Mouse (Mus musculus): Measurements from ENCODE around the gene Dexi. TPM values are rescaled to one million over a fixed set of nuclear protein-coding genes. Genes with fewer than 3 reads are reported as not detected.

Dexi gene
- total RNA-seq, 1 experiment from 2014 or later = 3.7 TPM

DNA sequence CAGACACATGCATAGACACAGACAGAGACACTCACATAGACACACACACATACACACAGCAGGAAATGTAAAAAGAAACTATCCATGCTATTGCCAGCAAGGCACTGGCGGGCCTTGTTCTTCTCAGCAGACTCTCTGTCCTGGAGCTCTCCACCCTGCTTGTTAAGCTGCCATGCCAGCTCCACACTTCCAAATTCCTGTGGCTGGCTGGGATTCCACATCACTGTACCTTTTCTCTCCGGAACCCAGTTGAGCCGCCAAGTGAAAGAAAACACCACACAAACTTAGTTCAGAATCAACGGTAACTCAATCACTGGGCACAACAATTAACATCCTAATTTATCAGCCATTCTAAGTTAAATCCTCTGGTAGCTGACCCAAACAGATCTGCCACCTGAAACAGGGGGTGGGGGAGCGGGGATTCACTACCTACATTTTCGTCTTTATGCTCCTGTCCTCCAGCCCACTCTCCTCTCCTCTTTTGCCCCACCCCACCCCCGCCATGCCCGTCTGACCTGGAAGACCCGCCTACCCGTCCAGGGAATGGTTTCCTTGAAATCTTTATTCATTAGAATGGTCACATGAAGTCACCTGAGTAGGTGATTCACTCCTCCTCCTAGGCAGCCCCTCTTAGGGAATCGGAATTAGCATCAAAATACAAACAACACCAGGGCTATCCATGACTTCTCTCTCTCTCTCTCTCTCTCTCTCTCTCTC, 75.3 kb downstream of the Dexi start:
- ATAC-seq (replicated peaks; ENCODE audit: low read depth, poor library complexity, severe bottlenecking) = no peak

DNA sequence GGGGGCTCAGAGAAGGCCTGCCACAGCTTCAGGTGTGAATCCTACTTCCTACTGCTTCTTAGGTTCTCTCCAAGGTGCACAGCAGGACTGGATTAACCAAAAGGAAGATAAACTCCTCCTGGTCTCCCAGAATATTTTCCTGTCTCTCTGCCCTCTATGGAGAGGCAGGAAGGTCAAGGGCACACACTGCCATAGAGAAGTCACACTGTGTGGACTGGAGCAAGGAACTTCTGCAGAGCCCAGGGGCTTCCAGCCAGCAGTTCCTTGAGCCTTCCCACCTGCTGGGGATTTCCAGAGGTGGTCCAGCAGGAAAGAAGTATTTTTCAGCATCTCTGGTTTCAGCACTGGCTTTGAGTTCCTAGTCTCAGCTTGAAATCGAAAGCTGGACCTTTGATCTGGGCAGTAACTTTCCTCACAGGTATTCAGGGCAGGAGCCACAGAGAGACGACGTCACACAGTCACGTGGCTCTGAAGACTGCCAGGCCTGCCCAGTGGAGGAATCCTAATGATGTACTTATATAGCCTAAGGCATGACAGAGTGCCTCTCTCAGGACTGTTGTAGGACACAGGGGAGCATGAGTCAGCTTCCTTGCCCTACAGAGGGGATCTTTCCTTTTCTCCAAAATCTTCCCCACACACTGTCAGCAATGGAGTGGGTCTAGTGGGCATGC, 77.7 kb downstream of the Dexi start:
- no peak for ATAC-seq (replicated peaks; ENCODE audit: low read depth, poor library complexity, severe bottlenecking)

DNA sequence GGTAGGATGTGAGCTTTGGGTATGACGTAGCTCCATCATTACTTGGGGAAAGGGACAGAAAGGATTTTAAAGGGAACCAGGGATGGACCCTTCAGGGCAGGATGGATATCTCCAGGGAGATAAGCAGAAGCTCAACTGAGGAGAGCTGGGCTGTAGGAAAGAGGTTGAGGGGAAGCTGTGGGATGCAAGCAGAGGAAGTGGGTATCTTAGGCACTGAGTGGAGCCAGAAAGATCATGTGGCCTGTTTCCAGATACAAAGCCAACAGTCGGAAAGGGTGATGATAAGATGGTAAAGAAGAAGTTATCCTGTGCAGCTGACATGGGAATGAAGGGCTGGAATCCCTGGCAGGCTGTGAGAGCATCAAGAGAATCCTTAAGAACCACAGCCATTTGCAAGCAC, 81.7 kb downstream of the Dexi start:
- peak; percentile 90 for ATAC-seq (replicated peaks; ENCODE audit: low read depth, poor library complexity, severe bottlenecking)

DNA sequence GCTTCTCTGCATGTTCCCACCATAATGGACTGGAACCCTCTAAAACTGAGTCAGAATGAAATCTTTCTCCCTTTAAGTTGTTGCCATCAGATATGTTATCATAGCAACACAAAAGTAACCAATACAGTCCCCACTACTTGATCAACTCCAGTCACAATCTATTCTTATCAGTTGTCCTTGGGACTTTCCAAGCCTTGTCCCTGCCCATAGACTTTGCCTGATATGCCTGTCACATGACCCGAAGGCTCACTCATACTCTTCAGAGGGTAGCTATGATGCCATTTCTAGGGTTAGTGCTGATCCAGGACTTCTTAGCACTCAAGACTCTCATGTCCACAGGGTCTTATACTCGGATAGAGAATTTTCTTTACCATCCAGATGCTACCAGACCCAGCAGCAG, 82.7 kb downstream of the Dexi start:
- ATAC-seq (replicated peaks; ENCODE audit: low read depth, poor library complexity, severe bottlenecking) = no peak

DNA sequence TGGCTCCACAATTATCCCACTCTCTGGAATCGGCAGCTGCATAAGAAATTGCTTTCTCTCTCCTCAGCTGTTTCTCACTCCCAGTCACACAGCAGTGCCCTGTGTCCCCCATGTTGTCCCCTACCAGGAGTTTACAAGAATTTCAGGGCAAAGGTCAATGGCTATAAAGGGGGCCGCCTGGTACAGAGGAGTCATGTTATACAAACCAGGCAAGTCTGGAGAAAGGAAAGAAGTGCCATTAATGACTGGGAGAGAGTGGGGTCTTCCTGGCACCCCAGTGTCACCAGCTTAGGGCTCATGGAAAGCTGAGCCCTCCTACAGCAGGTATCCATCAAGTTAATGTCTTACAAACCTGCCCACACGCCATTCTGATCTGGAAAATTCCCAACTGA, 88.3 kb downstream of the Dexi start:
- no peak for ATAC-seq (replicated peaks; ENCODE audit: low read depth, poor library complexity, severe bottlenecking)

DNA sequence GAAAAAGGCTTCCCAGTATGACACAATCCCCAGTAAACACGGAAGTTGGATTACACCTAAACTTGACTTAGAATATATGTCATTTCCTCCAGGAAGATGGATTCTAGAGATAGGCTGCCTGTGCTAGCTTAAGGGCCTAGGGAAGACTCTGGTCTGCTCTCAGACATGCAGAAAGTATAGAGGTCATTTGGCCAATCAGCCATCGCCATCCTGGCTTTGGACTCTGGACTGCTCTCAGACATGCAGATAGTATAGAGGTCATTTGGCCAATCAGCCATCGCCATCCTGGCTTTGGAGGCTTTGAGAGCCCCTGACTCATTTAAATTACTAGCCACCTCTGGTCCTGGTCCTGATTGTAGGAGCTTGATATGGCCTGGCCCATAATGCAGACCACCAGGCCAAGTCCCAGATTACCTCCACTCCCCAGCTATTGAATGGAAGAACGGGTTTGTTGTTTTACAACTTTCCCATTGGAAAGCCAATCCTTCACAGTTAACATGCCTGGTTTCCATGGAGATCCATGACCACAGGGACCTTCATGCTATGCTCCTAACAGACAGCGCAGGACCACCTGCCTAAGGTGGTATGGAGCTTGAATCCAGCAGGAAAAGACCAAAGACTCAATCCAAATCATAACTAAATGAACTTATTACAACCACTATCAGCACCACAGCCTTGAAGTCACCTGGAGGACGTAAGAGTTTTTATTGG, 88.8 kb downstream of the Dexi start:
- ATAC-seq (replicated peaks; ENCODE audit: low read depth, poor library complexity, severe bottlenecking) = no peak

Other genes starting within 250 kb of the Dexi start
- not detected in 2 replicates for gene Emp2, start 229.1 kb downstream of the Dexi start, total RNA-seq (2017)
- gene Tekt5, start 147.6 kb downstream of the Dexi start, total RNA-seq (2017) = not detected in 2 replicates
- gene Nubp1, start 131.1 kb downstream of the Dexi start, total RNA-seq (2017) = 55.7 and 59.3 TPM in 2 replicates
- gene Tvp23a, start 95.7 kb downstream of the Dexi start, total RNA-seq (2017) = 0.05 TPM in 1 of 2 replicates, not detected in the other
- 0.69 and 1.2 TPM in 2 replicates for gene Ciita, start 63.0 kb downstream of the Dexi start, total RNA-seq (2017)
- gene Clec16a, start 2.3 kb upstream of the Dexi start, total RNA-seq (2017) = 15.5 and 16.5 TPM in 2 replicates
- gene Socs1, start 242.5 kb upstream of the Dexi start, total RNA-seq (2017) = 0.59 and 2.3 TPM in 2 replicates
- gene Tnp2, start 245.6 kb upstream of the Dexi start, total RNA-seq (2017) = not detected in 2 replicates
- not detected in 2 replicates for gene Prm3, start 247.9 kb upstream of the Dexi start, total RNA-seq (2017)

All from common myeloid progenitor, adult 5-6 weeks (primary cell).